In genomic region chr15:101113778-101114177, GRCm38 (mm10) we compare ENCODE assay signal across 24 mouse cellular contexts. TPM values are rescaled to one million over a fixed set of nuclear protein-coding genes. Genes with fewer than 3 reads are reported as not detected.
DNase-seq lines count a peak whose midpoint lies in the region; ATAC-seq and TF ChIP-seq lines count a peak whose summit lies in the region.
"Not testable (repeated sequence)": the region's sequence is repeated elsewhere in the genome, so short reads cannot be mapped to it uniquely, and the experiment has no call there.
"Had no signal": no experiment of that assay in that cellular context is flagged by ENCODE, and none has a peak within 500 bp of the region (broad histone marks: within the 10 kb centered on the region; RNA-seq: fewer than 3 reads in every experiment).

No protein-coding gene starts in this region.

- not testable (repeated sequence) for H3K36me3 ChIP-seq in CH12.LX (replicated peaks in 1 of 2; ENCODE audit: control insufficient read depth in 1 of 2, insufficient read depth in 1 of 2, low read length in 1 of 2); embryonic facial prominence, embryonic 15.5 days; intestine, postnatal 0 days (ENCODE audit: control insufficient read depth, insufficient read depth); liver, embryonic 15.5 days (replicated peaks); stomach, embryonic 14.5 days (ENCODE audit: control insufficient read depth, insufficient read depth, low read length)

- H3K27me3 ChIP-seq in CH12.LX (replicated peaks), result peaks cover 43% of the 10 kb centered on the region
- not testable (repeated sequence) for H3K27me3 ChIP-seq in Patski; embryonic facial prominence, embryonic 15.5 days; intestine, postnatal 0 days (replicated peaks; ENCODE audit: control insufficient read depth, insufficient read depth, low read length); liver, embryonic 15.5 days; stomach, embryonic 14.5 days (ENCODE audit: control insufficient read depth, insufficient read depth, low read length)

- H3K9ac ChIP-seq in CH12.LX (ENCODE audit: insufficient read depth, low read depth); embryonic facial prominence, embryonic 15.5 days; intestine, postnatal 0 days (ENCODE audit: low read depth, low read length); liver, embryonic 15.5 days; stomach, embryonic 14.5 days (replicated peaks; ENCODE audit: low read depth, low read length): not testable (repeated sequence)

- not testable (repeated sequence) for H3K79me2 ChIP-seq in CH12.LX (replicated peaks; ENCODE audit: control insufficient read depth, extremely low read depth, insufficient read depth, poor library complexity, severe bottlenecking)

- not testable (repeated sequence) for TF ChIP-seq POLR2A in CH12.LX (IDR thresholded peaks at IDR 0.05; ENCODE audit: low read depth, low read length)

- H3K4me1 ChIP-seq in CH12.LX (ENCODE audit: control insufficient read depth in 1 of 2, insufficient read depth in 2 of 2); embryonic facial prominence, embryonic 15.5 days; intestine, postnatal 0 days (replicated peaks; ENCODE audit: control insufficient read depth, insufficient read depth, low read length); liver, embryonic 15.5 days (replicated peaks); stomach, embryonic 14.5 days (ENCODE audit: control insufficient read depth, insufficient read depth, low read length): not testable (repeated sequence)

- CTCF ChIA-PET in Patski (lab: Charles Lee), result not testable (repeated sequence)

- POLR2A ChIA-PET in Patski (lab: Charles Lee), result not testable (repeated sequence)

- not testable (repeated sequence) for H3K4me3 ChIP-seq in CH12.LX (replicated peaks in 1 of 3; ENCODE audit: low read depth in 2 of 3, low read length in 2 of 3, poor library complexity in 1 of 3); embryonic facial prominence, embryonic 15.5 days (replicated peaks); intestine, postnatal 0 days (ENCODE audit: low read depth, low read length); liver, embryonic 15.5 days (replicated peaks); stomach, embryonic 14.5 days (ENCODE audit: low read depth, low read length)

- not testable (repeated sequence) for H3K9me3 ChIP-seq in CH12.LX (replicated peaks; ENCODE audit: low read length); embryonic facial prominence, embryonic 15.5 days (replicated peaks); intestine, postnatal 0 days (ENCODE audit: control insufficient read depth); liver, embryonic 15.5 days (replicated peaks); stomach, embryonic 14.5 days (ENCODE audit: control insufficient read depth, low read depth, low read length)

- 78% methylated on average over 2 of the region's 2 CpGs for WGBS in embryonic facial prominence, embryonic 15.5 days
- 88% methylated on average over 2 of the region's 2 CpGs for WGBS in intestine, postnatal 0 days
- WGBS in liver, embryonic 15.5 days (ENCODE audit: insufficient replicate concordance), result 45% methylated on average over 2 of the region's 2 CpGs
- 91% methylated on average over 2 of the region's 2 CpGs for WGBS in stomach, embryonic 14.5 days

- ATAC-seq in Patski; embryonic facial prominence, embryonic 15.5 days (ENCODE audit: insufficient number of reproducible peaks, low FRiP score, low TSS enrichment, low read depth); intestine, postnatal 0 days; liver, embryonic 15.5 days (ENCODE audit: insufficient read depth); stomach, embryonic 14.5 days (ENCODE audit: insufficient number of reproducible peaks, insufficient read depth, low FRiP score, low read depth): not testable (repeated sequence)
- ATAC-seq in megakaryocyte, adult 5-6 weeks (ENCODE audit: poor library complexity, severe bottlenecking), result peak; percentile 39

- peak in 1 of 2 experiments; percentile 41; a peak in 1 of 4 replicates for TF ChIP-seq CTCF in CH12.LX (conservative IDR thresholded peaks at IDR 0.05 in 1 of 2, IDR thresholded peaks at IDR 0.05 in 1 of 2; ENCODE audit: low read depth in 2 of 2, low read length in 2 of 2)
- TF ChIP-seq CTCF in Patski (IDR thresholded peaks at IDR 0.05), result peak; percentile 33
- TF ChIP-seq CTCF in intestine, postnatal 0 days (IDR thresholded peaks at IDR 0.05; ENCODE audit: low read depth), result peak; percentile 34

- in situ Hi-C loops in CH12.LX (cut with MboI; ENCODE audit: low pct_ligation_motif_present, low pct_unique_long_range_greater_than_20kb, low sequenced_read_pairs); Patski (cut with MboI; ENCODE audit: low pct_unique_long_range_greater_than_20kb): not testable (repeated sequence)

- H3K4me2 ChIP-seq in CH12.LX (ENCODE audit: insufficient read depth, low read depth, poor library complexity, severe bottlenecking); embryonic facial prominence, embryonic 15.5 days (replicated peaks); stomach, embryonic 14.5 days (replicated peaks; ENCODE audit: low read depth, low read length): not testable (repeated sequence)
- peak overlapping the region; percentile 37; the same call in 1 of the 2 replicates for H3K4me2 ChIP-seq in intestine, postnatal 0 days (replicated peaks; ENCODE audit: low read depth)
- H3K4me2 ChIP-seq in liver, embryonic 15.5 days, result peak overlapping the region; percentile 21; the same call in 1 of the 2 replicates

- DNase-seq in CH12.LX (ENCODE audit: extremely low read depth); Patski (ENCODE audit: low read depth, low spot score): not testable (repeated sequence)

- dilution Hi-C loops in CH12.LX (cut with MboI; ENCODE audit: extremely low pct_ligation_motif_present, extremely low pct_unique_long_range_greater_than_20kb, low sequenced_read_pairs), result not testable (repeated sequence)

- peak; percentile 21 for TF ChIP-seq RAD21 in CH12.LX (IDR thresholded peaks at IDR 0.05; ENCODE audit: low read depth, low read length)

- not testable (repeated sequence) for H3K27ac ChIP-seq in CH12.LX (ENCODE audit: insufficient read depth, low read depth); intestine, postnatal 0 days (ENCODE audit: low read depth, low read length); liver, embryonic 15.5 days (replicated peaks)
- H3K27ac ChIP-seq in embryonic facial prominence, embryonic 15.5 days (replicated peaks), result peak overlapping the region; percentile 80
- H3K27ac ChIP-seq in stomach, embryonic 14.5 days (ENCODE audit: low read length), result peak overlapping the region; percentile 36; the same call in 1 of the 2 replicates

- not testable (repeated sequence) for TF ChIP-seq EP300 in CH12.LX (IDR thresholded peaks at IDR 0.05; ENCODE audit: low read length)

RNA-seq across cellular contexts. Expression of gene Ankrd33, which starts 1.8 kb away (rescaled TPM):
- total RNA-seq in CH12.LX (2012; rRNA removed) (not detected in 2 replicates), CH12.LX (2014; rRNA removed) (not detected in 2 replicates)
- polyA plus RNA-seq in CH12.LX (2012; ENCODE audit: insufficient read length, low read depth) (not detected in 2 replicates), Patski (2021) (not detected)
- not detected in 2 replicates for polyA plus RNA-seq in embryonic facial prominence, embryonic 15.5 days (2015; fragmentation: Nextera tagmentation; extraction: Ambion mirVana)
- polyA plus RNA-seq in intestine, postnatal 0 days (2015; fragmentation: Nextera tagmentation; extraction: Ambion mirVana), result not detected in 2 replicates
- not detected in 2 replicates for polyA plus RNA-seq in liver, embryonic 15.5 days (2015; fragmentation: Nextera tagmentation; extraction: Ambion mirVana)
- total RNA-seq in megakaryocyte, adult 5-6 weeks (2015), result not detected in 2 replicates
- not detected in 2 replicates for total RNA-seq in megakaryocyte, adult 5-6 weeks (2017)
- not detected in 2 replicates for polyA plus RNA-seq in stomach, embryonic 14.5 days (2014; fragmentation: Nextera tagmentation; extraction: Ambion mirVana)
- total RNA-seq: gastrocnemius, adult 18-20 months; heart, postnatal 25 days; layer of hippocampus, postnatal 14 days; left cerebral cortex, postnatal 10 days had no signal
- polyA plus RNA-seq: CD4-positive, CD25-positive, alpha-beta regulatory T cell, adult 4 months; forebrain, embryonic 11.5 days; gonadal fat pad, adult 2 months; heart, embryonic 12.5 days; hindbrain, embryonic 13.5 days; intestine, embryonic 14.5 days; kidney, embryonic 15.5 days; large intestine, adult 2 months; limb, embryonic 12.5 days; liver, embryonic 14.5 days; midbrain, embryonic 12.5 days; neural tube, embryonic 14.5 days; thymus, adult 2 months had no signal

RNA-seq across cellular contexts. Expression of gene Acvrl1, which starts 14.5 kb away (rescaled TPM):
- total RNA-seq in CH12.LX (2012; rRNA removed), result 2.8 and 5.2 TPM in 2 replicates
- 4.0 and 6.3 TPM in 2 replicates for total RNA-seq in CH12.LX (2014; rRNA removed)
- 9.5 and 10.3 TPM in 2 replicates for polyA plus RNA-seq in CH12.LX (2012; ENCODE audit: insufficient read length, low read depth)
- not detected for polyA plus RNA-seq in Patski (2021)
- polyA plus RNA-seq in embryonic facial prominence, embryonic 15.5 days (2015; fragmentation: Nextera tagmentation; extraction: Ambion mirVana), result 17.5 and 19.6 TPM in 2 replicates
- polyA plus RNA-seq in intestine, postnatal 0 days (2015; fragmentation: Nextera tagmentation; extraction: Ambion mirVana), result 13.8 and 14.6 TPM in 2 replicates
- polyA plus RNA-seq in liver, embryonic 15.5 days (2015; fragmentation: Nextera tagmentation; extraction: Ambion mirVana), result 1.4 and 2.6 TPM in 2 replicates
- total RNA-seq in megakaryocyte, adult 5-6 weeks (2015), result 6.9 and 8.2 TPM in 2 replicates
- 27.6 and 34.9 TPM in 2 replicates for total RNA-seq in megakaryocyte, adult 5-6 weeks (2017)
- polyA plus RNA-seq in stomach, embryonic 14.5 days (2014; fragmentation: Nextera tagmentation; extraction: Ambion mirVana), result 15.6 and 16.9 TPM in 2 replicates

RNA-seq across cellular contexts. Expression of gene Fignl2, which starts 35.4 kb away (rescaled TPM):
- total RNA-seq in CH12.LX (2012; rRNA removed) (not detected in 2 replicates), CH12.LX (2014; rRNA removed) (not detected in 2 replicates)
- polyA plus RNA-seq in CH12.LX (2012; ENCODE audit: insufficient read length, low read depth) (not detected in 2 replicates), Patski (2021) (5.7 TPM)
- 0.19 and 0.21 TPM in 2 replicates for polyA plus RNA-seq in embryonic facial prominence, embryonic 15.5 days (2015; fragmentation: Nextera tagmentation; extraction: Ambion mirVana)
- polyA plus RNA-seq in intestine, postnatal 0 days (2015; fragmentation: Nextera tagmentation; extraction: Ambion mirVana), result 0.16 and 0.33 TPM in 2 replicates
- polyA plus RNA-seq in liver, embryonic 15.5 days (2015; fragmentation: Nextera tagmentation; extraction: Ambion mirVana), result 0.07 and 0.08 TPM in 2 replicates
- 0.04 TPM in 1 of 2 replicates, not detected in the other for total RNA-seq in megakaryocyte, adult 5-6 weeks (2015)
- 0.07 and 0.16 TPM in 2 replicates for total RNA-seq in megakaryocyte, adult 5-6 weeks (2017)
- 0.38 and 0.41 TPM in 2 replicates for polyA plus RNA-seq in stomach, embryonic 14.5 days (2014; fragmentation: Nextera tagmentation; extraction: Ambion mirVana)
- polyA plus RNA-seq: CD4-positive, CD25-positive, alpha-beta regulatory T cell, adult 4 months had no signal
